Comparison of ENCODE assay signal across 14 mouse cellular contexts in genomic region chr16:10599888-10600740, GRCm38 (mm10). TPM values are rescaled to one million over a fixed set of nuclear protein-coding genes. Genes with fewer than 3 reads are reported as not detected.
DNase-seq lines count a peak whose midpoint lies in the region; ATAC-seq lines count a peak whose summit lies in the region.
"Had no signal": no experiment of that assay in that cellular context is flagged by ENCODE, and none has a peak within 500 bp of the region (broad histone marks: within the 10 kb centered on the region; RNA-seq: fewer than 3 reads in every experiment).

No protein-coding gene starts in this region.

- WGBS in embryonic facial prominence, embryonic 13.5 days: 77% methylated on average over 5 of the region's 5 CpGs
- 83% methylated on average over 5 of the region's 5 CpGs for WGBS in embryonic facial prominence, embryonic 10.5 days
- 69% methylated on average over 5 of the region's 5 CpGs for WGBS in hindbrain, embryonic 11.5 days
- WGBS in midbrain, embryonic 16.5 days: 52% methylated on average over 5 of the region's 5 CpGs

- H3K4me1 ChIP-seq in embryonic facial prominence, embryonic 13.5 days: peaks cover 9% of the 10 kb centered on the region
- peaks cover 5% of the 10 kb centered on the region for H3K4me1 ChIP-seq in embryonic facial prominence, embryonic 10.5 days
- H3K4me1 ChIP-seq in hindbrain, embryonic 11.5 days (replicated peaks; ENCODE audit: control insufficient read depth, insufficient read depth, low read length): no peaks in the 10 kb centered on the region
- H3K4me1 ChIP-seq in midbrain, embryonic 16.5 days (ENCODE audit: control insufficient read depth, insufficient read depth, low read length): 0 out of 2 replicates have a peak, but pooled peaks cover 7% of the 10 kb centered on the region
- H3K4me1 ChIP-seq: liver, embryonic 13.5 days had no signal

- no peak for ATAC-seq in embryonic facial prominence, embryonic 13.5 days (ENCODE audit: insufficient number of reproducible peaks, insufficient read depth, low FRiP score, low TSS enrichment, low read depth)
- peak; percentile 69; the same call in 1 of the 2 replicates for ATAC-seq in hindbrain, embryonic 11.5 days (ENCODE audit: low FRiP score)
- peak; percentile 95 for ATAC-seq in midbrain, embryonic 16.5 days
- ATAC-seq: Patski had no signal

- 0 out of 2 replicates have a peak overlapping the region, but pooled peaks have one; percentile 21 for H3K9ac ChIP-seq in embryonic facial prominence, embryonic 13.5 days
- H3K9ac ChIP-seq in hindbrain, embryonic 11.5 days (ENCODE audit: low read depth, low read length): no peak overlapping the region
- no peak overlapping the region for H3K9ac ChIP-seq in midbrain, embryonic 16.5 days (ENCODE audit: low read depth, low read length)
- H3K9ac ChIP-seq: liver, embryonic 13.5 days had no signal

- H3K4me2 ChIP-seq in embryonic facial prominence, embryonic 13.5 days: no peak overlapping the region
- no peak overlapping the region for H3K4me2 ChIP-seq in hindbrain, embryonic 11.5 days (replicated peaks; ENCODE audit: low read depth, low read length)
- H3K4me2 ChIP-seq in midbrain, embryonic 16.5 days (ENCODE audit: low read length): no peak overlapping the region
- H3K4me2 ChIP-seq: liver, embryonic 13.5 days had no signal

- H3K27me3 ChIP-seq in embryonic facial prominence, embryonic 13.5 days: no peaks in the 10 kb centered on the region
- no peaks in the 10 kb centered on the region for H3K27me3 ChIP-seq in embryonic facial prominence, embryonic 10.5 days (replicated peaks; ENCODE audit: low read depth, poor library complexity, severe bottlenecking)
- no peaks in the 10 kb centered on the region for H3K27me3 ChIP-seq in hindbrain, embryonic 11.5 days (ENCODE audit: control insufficient read depth, insufficient read depth, low read length)
- H3K27me3 ChIP-seq in midbrain, embryonic 16.5 days (ENCODE audit: control insufficient read depth, insufficient read depth, low read depth, low read length): no peaks in the 10 kb centered on the region
- H3K27me3 ChIP-seq: liver, embryonic 13.5 days; Patski had no signal

- H3K9me3 ChIP-seq in embryonic facial prominence, embryonic 13.5 days: no peaks in the 10 kb centered on the region
- H3K9me3 ChIP-seq in embryonic facial prominence, embryonic 10.5 days: no peaks in the 10 kb centered on the region
- no peaks in the 10 kb centered on the region for H3K9me3 ChIP-seq in hindbrain, embryonic 11.5 days (ENCODE audit: control insufficient read depth, low read length)
- no peaks in the 10 kb centered on the region for H3K9me3 ChIP-seq in midbrain, embryonic 16.5 days (replicated peaks; ENCODE audit: control insufficient read depth, low read length, poor library complexity, severe bottlenecking)
- H3K9me3 ChIP-seq: liver, embryonic 13.5 days had no signal

- DNase-seq in embryonic facial prominence, embryonic 10.5 days (ENCODE audit: low spot score): no peak
- DNase-seq in ZHBTc4 (ENCODE audit: low read depth, low spot score) (peak; percentile 63), adipocyte (ENCODE audit: low spot score) (no peak)
- peak; percentile 13 for DNase-seq in hindbrain, embryonic 11.5 days (ENCODE audit: low spot score)
- no peak for DNase-seq in spleen, postnatal 10 days (ENCODE audit: low spot score in 2 of 2)
- DNase-seq in spleen, postnatal 36 days (ENCODE audit: low spot score in 2 of 2): no peak
- DNase-seq: cerebellum, adult 9-10 months; kidney, adult 11 months; liver, embryonic 13.5 days; lung, postnatal 14 days; thymus, postnatal 14 days had no signal

- no peak overlapping the region for H3K4me3 ChIP-seq in embryonic facial prominence, embryonic 13.5 days
- no peak overlapping the region for H3K4me3 ChIP-seq in embryonic facial prominence, embryonic 10.5 days
- no peak overlapping the region for H3K4me3 ChIP-seq in hindbrain, embryonic 11.5 days (ENCODE audit: low read depth, low read length)
- no peak overlapping the region for H3K4me3 ChIP-seq in midbrain, embryonic 16.5 days (ENCODE audit: low read depth, low read length)
- H3K4me3 ChIP-seq: liver, embryonic 13.5 days had no signal

- peaks cover 37% of the 10 kb centered on the region for H3K36me3 ChIP-seq in embryonic facial prominence, embryonic 13.5 days
- H3K36me3 ChIP-seq in embryonic facial prominence, embryonic 10.5 days (replicated peaks): peaks cover 27% of the 10 kb centered on the region
- no peaks in the 10 kb centered on the region for H3K36me3 ChIP-seq in hindbrain, embryonic 11.5 days (ENCODE audit: control insufficient read depth, insufficient read depth, low read length)
- peaks cover 11% of the 10 kb centered on the region for H3K36me3 ChIP-seq in midbrain, embryonic 16.5 days (ENCODE audit: control insufficient read depth, insufficient read depth, low read length)

- H3K27ac ChIP-seq in embryonic facial prominence, embryonic 13.5 days: no peak overlapping the region
- H3K27ac ChIP-seq in embryonic facial prominence, embryonic 10.5 days (replicated peaks): no peak overlapping the region
- H3K27ac ChIP-seq in hindbrain, embryonic 11.5 days (ENCODE audit: low read depth, low read length): no peak overlapping the region
- peak overlapping the region; percentile 71 for H3K27ac ChIP-seq in midbrain, embryonic 16.5 days (ENCODE audit: low read length)
- H3K27ac ChIP-seq: liver, embryonic 13.5 days had no signal

RNA-seq across cellular contexts. Expression of gene Clec16a, which starts 55.0 kb away (rescaled TPM):
- 37.9 and 42.0 TPM in 2 replicates for polyA plus RNA-seq in embryonic facial prominence, embryonic 13.5 days (2015; fragmentation: Nextera tagmentation; extraction: Ambion mirVana)
- polyA plus RNA-seq in embryonic facial prominence, embryonic 10.5 days (2016; fragmentation: Nextera tagmentation; extraction: Ambion mirVana): 30.6 and 30.7 TPM in 2 replicates
- polyA plus RNA-seq in hindbrain, embryonic 11.5 days (2014; fragmentation: Nextera tagmentation; extraction: Ambion mirVana): 47.5 and 55.7 TPM in 2 replicates
- polyA plus RNA-seq in midbrain, embryonic 16.5 days (2015; fragmentation: Nextera tagmentation; extraction: Ambion mirVana): 70.0 and 74.0 TPM in 2 replicates

RNA-seq across cellular contexts. Expression of gene Dexi, which starts 57.3 kb away (rescaled TPM):
- 23.5 and 24.8 TPM in 2 replicates for polyA plus RNA-seq in embryonic facial prominence, embryonic 13.5 days (2015; fragmentation: Nextera tagmentation; extraction: Ambion mirVana)
- polyA plus RNA-seq in embryonic facial prominence, embryonic 10.5 days (2016; fragmentation: Nextera tagmentation; extraction: Ambion mirVana): 18.5 and 19.3 TPM in 2 replicates
- polyA plus RNA-seq in hindbrain, embryonic 11.5 days (2014; fragmentation: Nextera tagmentation; extraction: Ambion mirVana): 21.9 and 23.2 TPM in 2 replicates
- 12.7 and 13.3 TPM in 2 replicates for polyA plus RNA-seq in midbrain, embryonic 16.5 days (2015; fragmentation: Nextera tagmentation; extraction: Ambion mirVana)

Comparison
In these comparisons a context has a peak if more than half of its experiments do, and no peak if none do; other contexts are left out.
1. DNase-seq: peak in ZHBTc4 (single experiment) and hindbrain, embryonic 11.5 days (single experiment); none in embryonic facial prominence, embryonic 10.5 days (single experiment), spleen, postnatal 10 days (0 of 2), spleen, postnatal 36 days (0 of 2) and adipocyte (single experiment).